Mouse (Mus musculus): ENCODE measurements around the gene Cadm1. TPM values are rescaled to one million over a fixed set of nuclear protein-coding genes. Genes with fewer than 3 reads are reported as not detected.
A peak's percentile ranks its signal among the peaks of the same experiment; 100 is the strongest.

Cadm1 gene
- polyA plus RNA-seq, 1 experiment: 94.6 TPM

DNA sequence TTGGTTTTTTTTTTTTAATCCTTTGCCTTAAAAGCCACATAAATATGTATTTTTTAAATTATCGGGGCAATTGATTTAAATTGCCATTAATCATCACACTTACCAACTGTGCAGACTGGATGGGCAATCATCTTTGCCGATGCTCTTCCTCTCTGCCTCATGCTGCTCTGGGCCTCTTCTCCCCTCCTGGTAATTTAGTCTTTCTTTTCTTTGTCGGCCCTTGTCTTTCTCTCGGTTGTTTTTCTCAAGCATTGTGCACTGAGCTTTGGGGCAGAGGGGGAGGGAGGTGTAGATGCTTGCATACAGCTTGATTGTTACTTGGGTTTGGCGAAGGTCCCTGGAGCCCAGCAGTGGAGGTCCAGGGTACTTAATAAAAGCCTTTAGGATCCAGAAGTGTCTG, 318.8 kb downstream of the Cadm1 start:
- DNase-seq (ENCODE audit: extremely low spot score in 1 of 2, low spot score in 1 of 2): no peak

DNA sequence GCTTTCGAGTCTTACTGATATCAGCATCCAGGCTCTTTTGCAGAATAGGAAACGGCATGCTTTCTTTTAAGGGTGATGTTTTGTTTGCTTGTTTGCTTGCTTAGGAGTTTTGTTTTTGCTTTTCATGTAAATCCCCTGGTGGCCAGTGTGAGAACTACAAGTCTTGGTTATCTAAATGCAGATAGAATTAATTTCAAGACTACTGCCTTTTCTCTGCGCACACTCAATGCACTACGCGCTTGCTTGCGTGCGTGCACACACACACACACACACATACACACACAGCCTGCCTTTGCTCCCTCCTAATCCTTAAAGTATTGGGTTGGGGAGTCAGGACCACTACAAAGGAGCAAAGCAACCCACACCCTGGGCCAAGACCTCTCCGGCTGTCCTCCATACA, 326.3 kb downstream of the Cadm1 start:
- DNase-seq (ENCODE audit: extremely low spot score in 1 of 2, low spot score in 1 of 2): peak in 1 of 2 experiments; percentile 52

DNA sequence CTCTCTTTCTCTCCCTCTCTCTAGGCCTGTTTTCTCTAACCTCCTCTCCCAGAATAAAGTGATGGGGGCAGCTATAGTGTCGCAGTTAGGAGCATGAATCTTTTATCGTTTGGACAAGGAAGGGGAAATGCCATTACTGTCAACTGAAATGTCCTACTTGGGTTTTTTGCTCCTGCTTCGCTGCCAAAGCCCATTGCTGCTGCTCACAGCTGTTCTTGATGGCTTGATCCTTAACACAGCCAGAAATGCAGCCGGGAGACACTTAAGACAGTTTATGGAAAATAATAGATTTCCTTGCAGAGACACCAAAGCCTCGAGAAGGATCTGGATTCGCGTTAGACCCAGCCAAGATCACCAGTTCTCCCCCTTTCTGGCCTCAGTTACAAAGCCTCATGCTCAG, 327.3 kb downstream of the Cadm1 start:
- no peak for DNase-seq (ENCODE audit: extremely low spot score in 1 of 2, low spot score in 1 of 2)

DNA sequence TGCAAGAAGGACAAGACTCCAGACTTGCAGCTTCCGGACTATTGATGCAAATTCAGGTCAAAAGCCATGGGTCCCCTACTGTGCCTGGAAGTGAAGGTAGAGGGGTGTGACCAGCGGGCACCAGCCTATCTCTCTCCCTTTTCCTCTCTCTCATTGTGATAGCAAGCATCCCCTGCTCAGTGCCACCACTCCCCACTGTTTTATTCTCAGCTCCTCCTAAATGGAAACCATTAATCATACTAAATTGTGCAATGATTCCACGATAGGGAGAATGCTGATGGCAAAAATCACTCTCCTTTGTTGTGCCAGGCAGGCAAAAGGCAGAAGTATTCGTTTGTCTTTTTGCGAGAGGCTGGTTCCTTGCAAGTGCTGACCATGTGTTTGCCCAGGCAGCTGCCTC, 328.2 kb downstream of the Cadm1 start:
- DNase-seq (ENCODE audit: extremely low spot score in 1 of 2, low spot score in 1 of 2): peak in 1 of 2 experiments; percentile 12

DNA sequence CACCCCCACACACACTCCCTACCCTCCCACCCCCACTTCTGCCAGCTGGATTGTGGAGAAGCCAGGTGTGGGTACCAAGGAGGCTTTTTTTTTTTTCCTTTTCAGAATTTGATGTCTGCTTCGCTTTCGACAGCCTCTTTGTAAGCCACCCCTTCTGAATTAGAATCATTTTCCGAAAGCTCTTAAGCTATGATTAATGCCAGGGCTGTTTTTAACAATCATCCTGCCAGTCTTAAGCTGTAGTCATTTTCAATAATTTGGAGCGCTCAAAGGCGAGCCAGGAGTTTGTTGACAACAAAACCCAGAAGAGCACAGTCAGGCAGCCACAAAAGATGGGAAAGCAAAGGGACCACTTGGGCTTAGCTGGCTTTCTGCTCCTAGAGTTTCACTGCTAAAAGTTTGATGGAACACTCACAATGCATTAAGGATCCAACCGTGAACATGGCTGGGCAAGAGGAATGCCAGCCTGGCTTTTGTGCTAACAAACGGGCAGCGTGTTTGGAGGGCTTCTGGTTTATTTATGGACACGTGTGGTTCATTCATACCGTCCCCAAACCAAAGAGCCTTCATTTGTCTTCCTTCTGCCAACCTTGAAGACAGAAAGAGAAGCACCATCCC, 328.9 kb downstream of the Cadm1 start:
- DNase-seq (ENCODE audit: extremely low spot score in 1 of 2, low spot score in 1 of 2): no peak

DNA sequence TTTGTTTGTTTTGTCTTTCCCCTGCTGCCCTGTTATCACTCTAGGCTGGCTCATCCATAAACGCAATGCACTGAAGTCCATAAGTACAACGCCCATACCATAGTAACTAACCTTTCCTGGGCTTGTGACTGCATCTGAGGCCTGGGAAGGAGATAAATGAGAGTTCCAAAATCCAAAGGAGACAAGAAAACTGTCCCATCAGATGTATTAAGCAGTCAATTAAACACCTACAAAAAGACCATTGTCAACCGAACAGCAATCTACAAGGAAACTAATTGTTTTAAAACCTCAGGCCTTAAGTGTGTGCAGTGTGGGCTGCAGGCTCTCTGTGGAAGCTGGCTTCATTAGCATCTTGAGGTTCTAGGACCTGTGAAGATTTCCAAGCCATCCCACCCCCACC, 331.0 kb downstream of the Cadm1 start:
- no peak for DNase-seq (ENCODE audit: extremely low spot score in 1 of 2, low spot score in 1 of 2)

DNA sequence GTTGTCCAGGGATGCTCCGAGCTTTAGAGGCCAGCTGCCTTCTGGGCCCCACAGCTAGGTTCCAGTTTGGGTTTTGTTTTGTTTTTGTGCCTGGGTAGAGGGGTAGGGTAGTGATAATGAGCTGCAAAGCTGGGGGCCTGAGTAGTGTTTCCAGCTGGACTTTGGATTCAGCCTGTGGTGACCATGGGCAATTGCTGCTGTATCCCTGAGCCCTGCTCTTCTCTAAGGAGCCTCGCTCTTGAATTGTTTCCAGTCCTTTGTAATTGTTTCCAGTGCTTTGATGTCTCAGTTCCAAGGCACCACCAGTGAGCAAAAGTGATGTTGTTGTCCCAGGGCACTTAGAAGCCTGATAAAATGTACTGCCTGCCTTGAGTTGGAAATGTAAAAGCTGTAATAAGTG, 331.8 kb downstream of the Cadm1 start:
- DNase-seq (ENCODE audit: extremely low spot score in 1 of 2, low spot score in 1 of 2): no peak

DNA sequence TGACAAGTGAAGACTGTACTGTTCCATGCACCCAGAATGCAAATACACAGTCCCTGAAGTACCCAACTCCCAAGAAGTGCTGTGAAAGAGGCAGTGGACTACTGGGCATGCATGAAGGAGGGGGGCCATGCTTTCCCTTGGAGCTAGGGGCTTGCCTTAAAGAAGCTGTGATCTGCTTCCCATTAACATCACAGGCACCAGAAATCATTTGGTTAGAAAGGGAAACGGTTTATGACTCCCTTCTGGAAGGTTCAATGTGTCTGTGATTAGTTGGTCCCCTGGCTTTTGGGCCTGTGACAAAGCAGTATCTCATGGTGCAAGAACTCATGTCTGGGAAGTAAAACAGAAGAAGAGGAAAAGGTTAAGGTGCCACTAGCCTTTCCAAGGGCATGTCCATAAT, 336.0 kb downstream of the Cadm1 start:
- DNase-seq (ENCODE audit: extremely low spot score in 1 of 2, low spot score in 1 of 2): no peak

DNA sequence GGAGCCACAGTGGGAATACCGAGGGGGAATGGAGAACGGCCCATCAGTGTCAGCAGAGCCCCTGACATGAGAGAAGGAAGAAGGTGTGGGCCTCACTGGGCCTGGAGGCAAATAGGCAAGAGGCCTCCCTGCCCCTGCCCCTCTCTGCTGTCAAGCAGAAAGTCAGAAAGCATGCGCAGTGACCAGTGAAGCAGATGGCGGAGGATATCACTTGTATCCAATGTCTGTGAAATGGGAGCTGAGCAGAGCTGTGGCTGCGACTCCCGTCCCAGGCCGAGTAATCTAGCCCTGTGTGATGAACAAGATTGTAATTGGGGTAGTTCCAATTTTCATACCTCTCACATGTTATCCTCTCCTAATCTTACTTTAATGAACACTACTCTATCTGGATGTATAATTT, 337.5 kb downstream of the Cadm1 start:
- DNase-seq (ENCODE audit: extremely low spot score in 1 of 2, low spot score in 1 of 2): no peak

DNA sequence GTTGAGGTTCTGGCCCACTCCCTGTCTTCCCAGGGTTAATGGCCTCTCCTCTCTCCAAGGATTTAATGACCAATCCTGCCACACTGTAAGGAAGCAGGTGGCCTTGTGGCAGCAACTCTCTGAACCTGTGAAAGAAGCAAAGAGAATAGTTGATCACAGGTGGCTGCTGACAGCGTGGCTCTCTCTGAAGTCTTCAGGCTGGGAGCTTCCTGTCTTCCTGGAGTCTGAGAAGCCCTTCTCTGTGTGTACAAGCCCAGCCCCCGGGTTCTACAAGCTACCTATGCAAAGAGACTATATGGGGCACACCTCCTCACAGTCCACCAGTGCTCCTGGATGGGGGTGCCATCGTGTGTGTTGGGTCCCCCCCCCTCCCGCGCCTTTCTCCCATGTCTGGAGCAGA, 339.7 kb downstream of the Cadm1 start:
- no peak for DNase-seq (ENCODE audit: extremely low spot score in 1 of 2, low spot score in 1 of 2)

DNA sequence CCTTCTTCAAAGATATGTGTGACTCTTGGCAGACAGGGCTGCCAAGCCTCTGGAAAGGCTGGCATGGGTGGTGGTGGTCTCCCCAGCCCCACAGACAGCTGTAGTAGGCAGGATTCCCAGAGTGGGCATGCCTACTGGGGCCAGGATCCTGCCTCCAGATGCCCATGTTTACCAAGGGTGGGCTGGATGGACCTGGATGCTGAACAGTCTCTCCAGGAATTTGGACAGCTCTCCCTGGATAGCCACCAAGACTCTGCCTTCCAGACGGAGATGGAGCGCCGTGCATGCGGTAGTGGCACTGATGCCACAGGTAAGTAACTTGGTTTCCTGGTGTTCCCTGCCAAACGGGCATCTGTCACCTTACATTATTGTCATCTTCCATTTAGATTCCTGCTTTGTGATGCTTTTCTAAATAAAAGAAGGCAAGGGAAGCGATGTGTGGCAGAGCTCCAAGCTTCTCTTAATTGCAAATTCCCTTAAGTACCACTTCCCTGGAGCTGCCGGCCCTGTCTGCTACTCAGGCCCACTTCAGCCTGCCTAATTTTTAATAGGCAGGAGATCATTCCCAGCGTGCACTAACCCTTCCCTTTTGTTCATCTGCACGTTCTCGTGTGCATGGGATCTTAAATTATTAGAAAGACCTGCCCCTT, 346.7 kb downstream of the Cadm1 start:
- no peak for DNase-seq (ENCODE audit: extremely low spot score in 1 of 2, low spot score in 1 of 2)

DNA sequence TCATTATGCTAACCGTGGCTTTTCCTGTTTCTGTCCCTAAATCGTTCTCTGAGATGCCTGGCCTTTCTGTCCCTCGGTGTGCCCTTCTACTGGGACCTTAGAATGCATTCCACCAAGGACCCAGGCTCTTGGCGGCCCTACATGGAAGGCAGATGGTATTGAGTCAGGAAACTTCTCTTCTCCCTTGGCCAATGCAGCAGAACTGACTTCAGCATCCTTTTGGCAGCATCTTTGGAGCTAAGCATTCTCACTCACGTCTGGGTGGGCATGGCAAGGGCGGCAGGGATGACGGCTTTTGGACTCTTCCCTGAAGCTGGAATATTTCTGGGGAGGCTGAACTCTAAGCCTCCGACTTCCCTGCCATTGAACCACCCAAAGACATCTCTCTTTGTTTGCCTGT, 350.2 kb downstream of the Cadm1 start:
- DNase-seq (ENCODE audit: extremely low spot score in 1 of 2, low spot score in 1 of 2): no peak

DNA sequence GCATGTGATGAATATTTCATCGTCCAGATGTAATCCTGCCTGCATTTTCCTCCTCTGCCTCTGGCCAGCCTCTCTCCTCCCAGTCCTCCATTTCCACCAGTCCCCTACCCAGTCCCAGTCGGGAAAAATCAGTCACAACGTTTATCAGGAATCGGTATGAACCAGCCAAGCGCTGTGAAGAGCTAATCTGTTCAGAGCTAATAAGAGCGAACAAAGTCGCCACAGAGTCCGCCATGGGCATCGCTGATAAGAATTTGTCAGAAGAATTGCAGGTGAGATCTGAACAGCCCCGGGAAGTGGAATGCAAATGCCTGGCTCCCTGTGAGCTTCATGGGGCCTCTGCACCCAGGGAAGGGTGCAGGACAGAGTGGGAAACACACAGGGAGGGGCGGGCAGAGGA, 352.4 kb downstream of the Cadm1 start:
- DNase-seq (ENCODE audit: extremely low spot score in 1 of 2, low spot score in 1 of 2): no peak

DNA sequence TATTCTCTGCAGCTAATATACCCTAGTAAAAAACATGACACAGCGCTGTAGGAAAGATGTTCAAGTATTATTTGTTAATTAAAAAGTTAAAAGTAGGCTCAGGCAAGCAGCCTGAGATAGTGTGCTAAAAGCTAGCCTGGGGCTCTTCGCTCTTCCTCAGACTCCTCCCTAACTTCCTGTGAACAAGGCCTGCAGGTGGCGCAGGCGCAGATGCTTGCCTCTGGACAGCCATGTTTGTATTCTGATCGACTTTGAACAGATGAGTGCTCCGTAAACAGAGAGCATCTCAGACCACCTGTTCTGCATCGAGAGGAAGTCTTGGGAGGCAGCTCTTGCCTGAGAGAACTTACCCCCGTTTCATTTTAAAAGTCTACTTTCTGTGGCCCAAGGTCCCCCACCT, 361.7 kb downstream of the Cadm1 start:
- no peak for DNase-seq (ENCODE audit: extremely low spot score in 1 of 2, low spot score in 1 of 2)

DNA sequence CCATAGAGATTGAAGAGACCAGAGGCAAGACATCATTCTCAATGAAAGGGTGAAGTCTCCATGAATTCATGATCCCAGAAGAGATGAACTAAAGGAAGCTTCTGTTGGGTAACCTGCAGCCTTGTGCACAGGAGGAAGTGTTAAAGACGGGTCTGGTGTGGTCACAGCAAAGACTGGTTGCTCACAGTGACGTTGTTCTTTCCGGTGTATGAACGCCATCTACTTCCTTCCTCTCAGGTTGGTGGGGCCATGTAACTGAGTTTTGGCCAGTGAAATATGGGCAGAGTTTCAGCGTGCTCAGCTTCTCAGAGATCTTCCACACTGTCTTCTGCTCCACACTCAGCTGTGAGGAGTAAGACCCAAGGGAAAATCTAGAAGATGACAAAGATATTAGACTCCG, 363.0 kb downstream of the Cadm1 start:
- no peak for DNase-seq (ENCODE audit: extremely low spot score in 1 of 2, low spot score in 1 of 2)

DNA sequence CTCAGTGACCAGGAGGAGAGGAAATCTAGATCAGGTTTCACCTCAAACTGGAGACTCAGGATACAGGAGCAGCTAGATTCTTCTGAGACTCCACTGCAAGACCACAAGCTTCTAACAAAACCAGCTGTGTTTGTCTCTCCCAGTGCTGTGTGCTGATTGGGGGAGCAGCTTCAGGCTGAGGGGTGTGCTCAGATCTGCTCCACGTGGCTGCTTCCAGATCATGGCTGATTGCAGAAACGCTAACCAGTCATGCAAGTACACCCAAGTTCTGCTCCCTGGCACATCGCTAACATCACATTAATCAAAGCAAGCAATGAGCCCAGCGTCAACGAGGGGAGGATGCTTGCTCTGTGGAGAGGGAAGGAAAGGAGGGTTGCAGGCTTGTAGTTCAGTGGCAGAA, 364.1 kb downstream of the Cadm1 start:
- no peak for DNase-seq (ENCODE audit: extremely low spot score in 1 of 2, low spot score in 1 of 2)

DNA sequence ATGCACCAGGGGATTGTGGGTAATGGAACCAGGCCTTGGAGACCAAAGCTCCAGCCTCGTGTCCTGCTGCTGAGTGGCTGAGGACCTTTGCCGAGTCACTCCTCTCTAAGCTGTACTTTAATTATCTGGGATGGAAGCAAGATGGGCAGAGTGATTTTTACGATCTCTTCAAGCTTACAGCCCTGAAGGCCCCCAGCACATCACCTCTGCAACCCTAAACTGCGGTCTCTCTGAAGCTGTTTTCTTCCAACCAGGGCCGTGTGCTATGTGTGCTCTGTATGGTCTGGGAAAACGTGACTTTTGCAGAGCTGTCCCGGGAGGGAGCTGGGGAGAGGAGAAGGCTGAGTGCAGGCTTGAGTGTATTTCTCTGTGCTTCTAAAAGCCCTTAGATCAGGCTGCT, 364.7 kb downstream of the Cadm1 start:
- DNase-seq (ENCODE audit: extremely low spot score in 1 of 2, low spot score in 1 of 2): no peak

DNA sequence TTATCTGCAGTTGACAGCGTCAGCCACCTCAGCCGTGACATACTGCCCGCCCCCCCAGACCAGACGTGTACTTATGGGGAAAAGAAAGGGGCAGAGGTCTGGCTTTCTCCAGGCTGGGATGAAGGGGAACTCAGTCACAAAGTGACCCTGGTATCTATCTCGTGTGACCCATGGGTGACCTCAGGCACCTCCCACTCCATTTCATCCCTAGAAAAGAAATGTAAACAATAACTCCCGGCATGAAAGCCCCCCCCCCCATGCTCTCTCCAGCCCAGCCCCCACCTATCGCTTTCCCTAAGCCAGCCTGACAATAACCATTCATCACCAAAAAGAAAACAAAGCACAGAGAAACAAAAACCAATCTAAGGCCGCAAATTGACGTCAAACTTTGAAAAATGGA, 365.1 kb downstream of the Cadm1 start:
- DNase-seq (ENCODE audit: extremely low spot score in 1 of 2, low spot score in 1 of 2): no peak

DNA sequence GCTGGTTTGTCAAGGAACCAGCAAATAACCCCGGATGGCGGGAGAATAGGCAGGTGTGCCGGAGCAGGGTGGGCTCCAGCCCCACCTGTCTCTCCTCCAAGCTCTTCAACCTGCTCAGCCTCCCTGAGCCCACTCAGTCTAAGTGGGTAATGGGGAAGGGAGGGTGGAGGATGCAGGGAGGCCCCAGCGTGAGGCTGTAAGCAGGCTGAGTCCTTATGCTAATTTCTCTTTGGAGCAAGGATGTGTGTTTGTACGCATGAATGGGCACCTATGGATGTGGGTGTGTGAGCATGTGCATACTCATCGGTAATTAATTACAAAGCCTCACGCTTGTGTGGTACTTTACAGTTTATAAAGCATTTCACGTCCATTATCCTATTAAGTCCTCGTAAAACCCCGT, 370.8 kb downstream of the Cadm1 start:
- no peak for DNase-seq (ENCODE audit: extremely low spot score in 1 of 2, low spot score in 1 of 2)

DNA sequence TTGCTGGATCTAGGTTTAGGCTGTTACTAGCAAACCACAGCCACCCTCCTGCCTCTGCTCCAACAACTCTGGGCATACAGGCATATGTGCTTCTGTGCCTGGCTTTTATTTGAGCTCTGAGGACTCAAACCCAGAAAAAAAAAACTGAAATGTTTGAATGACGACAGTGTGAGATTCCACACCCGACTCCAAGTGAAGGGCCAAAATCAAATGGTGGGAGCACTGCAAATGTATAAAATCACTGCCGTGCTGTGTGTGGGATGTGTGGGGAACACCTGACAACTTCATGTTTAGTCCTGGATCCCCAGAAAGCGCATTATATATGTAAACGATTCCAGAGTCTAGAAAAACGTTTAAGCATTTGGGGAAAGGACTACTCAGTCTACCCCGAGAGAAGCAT, 373.7 kb downstream of the Cadm1 start:
- peak in 1 of 2 experiments; percentile 42 for DNase-seq (ENCODE audit: extremely low spot score in 1 of 2, low spot score in 1 of 2)

DNA sequence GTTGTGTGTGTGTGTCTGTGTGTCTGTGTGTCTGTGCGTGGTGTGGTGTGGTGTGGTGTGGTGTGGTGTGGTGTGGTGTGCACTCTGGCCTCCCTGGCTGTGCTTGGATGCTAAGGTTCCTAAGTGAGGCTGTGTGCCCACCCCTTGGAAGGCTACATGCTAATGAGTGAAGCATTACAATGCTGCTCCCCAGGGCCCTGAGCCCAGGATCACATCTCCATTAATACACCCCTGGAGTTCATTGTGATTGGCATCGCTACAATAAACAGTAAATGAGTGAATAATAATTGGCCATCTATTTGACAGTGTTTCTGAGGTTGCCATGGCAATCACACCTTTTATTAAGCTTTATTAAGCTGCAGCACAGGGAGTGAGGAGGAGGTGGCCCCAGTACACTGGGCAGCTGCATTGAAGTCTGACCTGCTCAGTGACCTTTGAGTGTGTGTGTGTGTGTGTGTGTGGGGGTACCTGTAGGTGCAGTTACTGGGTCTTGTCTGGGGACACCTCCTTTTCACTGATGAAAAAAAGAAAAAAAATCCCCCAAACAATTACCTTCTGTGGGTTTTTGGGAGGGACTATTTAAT, 374.5 kb downstream of the Cadm1 start:
- DNase-seq (ENCODE audit: extremely low spot score in 1 of 2, low spot score in 1 of 2): no peak

DNA sequence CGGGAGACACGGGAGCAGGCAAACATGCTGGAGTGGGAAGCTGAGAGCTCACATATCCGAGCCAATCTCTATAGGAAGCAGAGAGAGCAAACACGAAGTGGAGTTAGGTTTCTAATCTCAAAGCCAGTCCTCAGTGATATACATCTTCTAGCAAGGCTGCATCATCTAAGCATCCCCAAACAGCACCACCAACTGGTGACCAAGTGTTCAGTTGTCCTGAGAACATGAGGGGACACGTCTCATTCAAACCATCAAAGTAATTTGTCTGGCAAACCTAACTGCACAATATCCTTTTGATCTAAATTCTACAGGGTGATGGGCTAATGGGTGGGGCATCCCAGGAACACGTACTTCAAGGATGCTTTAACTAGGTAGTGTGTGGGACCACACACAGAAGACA, 376.5 kb downstream of the Cadm1 start:
- DNase-seq (ENCODE audit: extremely low spot score in 1 of 2, low spot score in 1 of 2): no peak
